Mouse (Mus musculus) spleen, adult 2 months (tissue): ENCODE measurements around the gene Abcb5.

Source experiments
- CTCF ChIP-seq: fragments of 200-500 bp; IDR thresholded peaks from 2 replicates; pipeline ENCODE4 v1.5.1; 2011; ENCODE audit warnings: mild to moderate bottlenecking, inconsistent platforms; ENCODE audit not compliant: insufficient read depth, insufficient read length, insufficient replicate concordance; ENCODE audit errors: extremely low read depth
- POLR2A ChIP-seq: fragments of 200-500 bp; IDR thresholded peaks from 2 replicates; pipeline ENCODE4 v1.6.1; 2011; ENCODE audit warnings: low read depth, low read length, inconsistent platforms

GRCm38 (mm10) chr12:118853331-118853730, 112.9 kb downstream of the Abcb5 start:
- TF ChIP-seq CTCF (no peak), POLR2A (no peak)
